Mouse (Mus musculus) 416B (cell line): Measurements from ENCODE around the gene Stx11.
A peak's percentile ranks its signal among the peaks of the same experiment; 100 is the strongest.
"Not testable (repeated sequence)": the region's sequence is repeated elsewhere in the genome, so short reads cannot be mapped to it uniquely, and the experiment has no call there.

ENCODE experiments used
- DNase-seq: peaks from one replicate; pipeline ENCODE4 v3.0.0; 2011; ENCODE audit warnings: low read depth

Gene Stx11

GRCm38 (mm10) chr10:12961546-12961945 lies 2.6 kb downstream of the Stx11 start:
- no peak for DNase-seq

GRCm38 (mm10) chr10:12957271-12957670 lies 6.8 kb downstream of the Stx11 start:
- peak; percentile 50 for DNase-seq

GRCm38 (mm10) chr10:12955831-12956230 lies 8.3 kb downstream of the Stx11 start:
- peak; percentile 56 for DNase-seq

- DNase-seq = not testable (repeated sequence)
Observed at GRCm38 (mm10) chr10:12951358-12951757, 12.7 kb downstream of the Stx11 start.

- DNase-seq = no peak
Observed at GRCm38 (mm10) chr10:12949299-12949698, 14.8 kb downstream of the Stx11 start.

- peak; percentile 56 for DNase-seq
Observed at GRCm38 (mm10) chr10:12947606-12948005, 16.5 kb downstream of the Stx11 start.

GRCm38 (mm10) chr10:12941018-12941761 lies 22.9 kb downstream of the Stx11 start:
- DNase-seq = no peak

- DNase-seq = no peak
Observed at GRCm38 (mm10) chr10:12938763-12939162, 25.3 kb downstream of the Stx11 start.

- DNase-seq = peak; percentile 68
Observed at GRCm38 (mm10) chr10:12936079-12936478, 28.0 kb downstream of the Stx11 start.

GRCm38 (mm10) chr10:12935575-12935974 lies 28.5 kb downstream of the Stx11 start:
- peak; percentile 56 for DNase-seq

- no peak for DNase-seq
Observed at GRCm38 (mm10) chr10:12931492-12932400, 32.4 kb downstream of the Stx11 start.

GRCm38 (mm10) chr10:12930351-12930905 lies 33.7 kb downstream of the Stx11 start:
- DNase-seq = no peak

GRCm38 (mm10) chr10:12929857-12930174 lies 34.3 kb downstream of the Stx11 start:
- DNase-seq = peak; percentile 31

- DNase-seq = peak; percentile 31
Observed at GRCm38 (mm10) chr10:12929149-12929856, 34.8 kb downstream of the Stx11 start.

- peak; percentile 41 for DNase-seq
Observed at GRCm38 (mm10) chr10:12928193-12928592, 35.9 kb downstream of the Stx11 start.

- peak; percentile 99 for DNase-seq
Observed at GRCm38 (mm10) chr10:12922574-12923353, 41.3 kb downstream of the Stx11 start.

GRCm38 (mm10) chr10:12922077-12922573 lies 42.0 kb downstream of the Stx11 start:
- no peak for DNase-seq

- peak; percentile 89 for DNase-seq
Observed at GRCm38 (mm10) chr10:12921551-12922040, 42.5 kb downstream of the Stx11 start.

- DNase-seq = peak; percentile 90
Observed at GRCm38 (mm10) chr10:12919287-12919686, 44.8 kb downstream of the Stx11 start.

GRCm38 (mm10) chr10:12917626-12918025 lies 46.5 kb downstream of the Stx11 start:
- no peak for DNase-seq

- no peak for DNase-seq
Observed at GRCm38 (mm10) chr10:12916376-12916775, 47.7 kb downstream of the Stx11 start.
